Mouse (Mus musculus): ENCODE results near the gene Vasn. TPM values are rescaled to one million over a fixed set of nuclear protein-coding genes. Genes with fewer than 3 reads are reported as not detected.

The Vasn gene
- polyA plus RNA-seq, 1 experiment from 2014 or later, result 2.4 TPM

DNA sequence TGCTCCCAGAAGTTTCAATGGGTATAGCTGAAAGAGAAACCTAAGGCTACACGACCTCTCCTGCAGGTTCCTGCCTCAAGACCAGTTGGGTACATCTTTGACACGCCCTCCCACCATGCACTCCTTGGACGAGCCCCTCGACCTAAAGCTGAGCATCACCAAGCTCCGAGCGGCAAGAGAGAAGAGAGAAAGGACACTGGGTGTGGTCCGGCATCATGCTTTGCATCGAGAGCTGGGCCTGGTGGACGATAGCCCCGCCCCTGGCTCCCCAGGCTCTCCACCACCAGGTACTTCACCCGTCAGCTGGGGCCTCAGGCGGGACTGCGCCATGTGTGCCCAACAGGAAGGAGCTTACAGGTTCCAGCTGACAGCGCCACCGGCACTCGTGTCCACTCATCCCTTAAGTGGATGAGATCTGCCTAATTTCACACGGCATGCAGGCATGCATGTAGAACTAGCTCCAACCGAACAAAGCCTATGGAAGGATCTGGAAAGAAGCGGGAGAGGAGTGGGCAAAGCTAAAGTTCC, 31.1 kb upstream of the Vasn start:
- Histone ChIP-seq H3K4me2 (no peak overlapping the region), H3K9me3 (replicated peaks) (no peaks in the 10 kb centered on the region), H3K4me3 (replicated peaks) (no peak overlapping the region), H3K36me3 (replicated peaks) (0 out of 2 replicates have a peak, but pooled peaks cover 12% of the 10 kb centered on the region), H3K4me1 (replicated peaks) (peaks cover 32% of the 10 kb centered on the region), H3K9ac (no peak overlapping the region), H3K27me3 (no peaks in the 10 kb centered on the region), H3K27ac (replicated peaks) (no peak overlapping the region)
- WGBS (ENCODE audit: insufficient replicate concordance), result 74% methylated on average over 19 of the region's 19 CpGs
- ATAC-seq (ENCODE audit: insufficient read depth), result no peak

DNA sequence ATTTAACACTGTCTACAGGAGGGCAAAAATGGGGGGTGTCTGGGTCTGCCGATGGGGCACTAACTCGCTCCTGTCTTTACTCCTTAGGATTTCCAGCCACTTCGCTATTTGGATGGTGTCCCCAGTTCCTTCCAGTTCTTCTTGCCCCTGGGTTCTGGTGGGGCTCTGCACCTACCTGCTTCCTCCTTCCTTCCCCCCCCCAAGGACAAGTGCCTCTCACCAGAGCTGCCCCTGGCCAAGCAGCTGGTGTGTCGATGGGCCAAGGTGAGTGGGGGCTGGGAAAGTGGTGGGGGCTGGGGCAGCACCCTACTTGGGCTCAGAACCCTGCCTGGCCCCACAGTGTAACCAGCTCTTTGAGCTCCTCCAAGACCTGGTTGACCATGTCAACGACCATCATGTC, 28.5 kb upstream of the Vasn start:
- Histone ChIP-seq H3K27me3 (no peaks in the 10 kb centered on the region), H3K27ac (replicated peaks) (no peak overlapping the region), H3K4me2 (no peak overlapping the region), H3K4me3 (replicated peaks) (no peak overlapping the region), H3K4me1 (replicated peaks) (peaks cover 13% of the 10 kb centered on the region), H3K9me3 (replicated peaks) (no peaks in the 10 kb centered on the region), H3K9ac (no peak overlapping the region), H3K36me3 (replicated peaks) (peaks cover 26% of the 10 kb centered on the region)
- ATAC-seq (ENCODE audit: insufficient read depth), result no peak
- WGBS (ENCODE audit: insufficient replicate concordance), result 66% methylated on average over 5 of the region's 5 CpGs

DNA sequence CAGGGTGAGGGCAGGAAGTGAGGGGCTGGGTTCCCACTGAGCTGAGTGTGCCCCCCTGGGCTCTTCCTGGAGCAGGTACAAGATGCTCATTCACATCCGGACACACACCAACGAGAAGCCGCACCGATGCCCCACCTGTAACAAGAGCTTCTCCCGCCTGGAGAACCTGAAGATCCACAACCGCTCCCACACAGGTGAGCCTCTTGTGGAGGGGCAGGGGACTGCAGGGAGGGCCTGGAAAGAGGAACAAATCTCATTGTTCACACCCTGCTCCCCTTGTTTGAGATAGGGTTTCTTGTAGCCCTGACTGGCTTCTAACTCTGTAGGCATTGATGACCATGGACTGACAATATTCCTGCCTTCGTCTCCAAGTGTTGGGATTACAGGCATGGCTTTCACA, 28.1 kb upstream of the Vasn start:
- Histone ChIP-seq H3K9ac (no peak overlapping the region), H3K4me1 (replicated peaks) (peaks cover 8% of the 10 kb centered on the region), H3K27me3 (no peaks in the 10 kb centered on the region), H3K4me3 (replicated peaks) (no peak overlapping the region), H3K36me3 (replicated peaks) (peaks cover 29% of the 10 kb centered on the region), H3K4me2 (no peak overlapping the region), H3K9me3 (replicated peaks) (no peaks in the 10 kb centered on the region), H3K27ac (replicated peaks) (no peak overlapping the region)
- WGBS (ENCODE audit: insufficient replicate concordance), result 81% methylated on average over 7 of the region's 7 CpGs
- no peak for ATAC-seq (ENCODE audit: insufficient read depth)

DNA sequence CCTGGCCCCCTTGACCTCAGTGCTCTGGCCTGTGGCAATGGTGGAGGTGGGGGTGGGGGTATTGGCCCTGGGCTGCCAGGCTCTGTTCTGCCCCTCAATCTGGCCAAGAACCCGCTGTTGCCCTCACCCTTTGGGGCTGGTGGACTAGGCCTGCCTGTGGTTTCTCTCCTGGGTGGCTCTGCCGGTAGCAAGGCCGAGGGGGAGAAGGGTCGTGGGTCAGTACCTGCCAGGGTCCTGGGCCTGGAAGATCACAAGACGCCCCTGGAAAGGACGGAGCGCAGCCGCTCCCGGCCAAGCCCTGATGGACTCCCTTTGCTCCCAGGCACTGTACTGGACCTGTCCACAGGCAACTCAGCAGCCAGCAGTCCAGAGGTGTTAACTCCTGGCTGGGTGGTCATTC, 26.0 kb upstream of the Vasn start:
- WGBS (ENCODE audit: insufficient replicate concordance), result 80% methylated on average over 9 of the region's 9 CpGs
- no peaks in the 10 kb centered on the region for H3K9me3 ChIP-seq (replicated peaks)
- peaks cover 36% of the 10 kb centered on the region for H3K36me3 ChIP-seq (replicated peaks)
- 0 out of 2 replicates have a peak, but pooled peaks cover 4% of the 10 kb centered on the region for H3K4me1 ChIP-seq (replicated peaks)
- no peak for ATAC-seq (ENCODE audit: insufficient read depth)
- no peak overlapping the region for H3K9ac ChIP-seq
- H3K4me3 ChIP-seq (replicated peaks), result no peak overlapping the region
- H3K4me2 ChIP-seq, result no peak overlapping the region
- H3K27ac ChIP-seq (replicated peaks), result no peak overlapping the region
- H3K27me3 ChIP-seq, result no peaks in the 10 kb centered on the region

DNA sequence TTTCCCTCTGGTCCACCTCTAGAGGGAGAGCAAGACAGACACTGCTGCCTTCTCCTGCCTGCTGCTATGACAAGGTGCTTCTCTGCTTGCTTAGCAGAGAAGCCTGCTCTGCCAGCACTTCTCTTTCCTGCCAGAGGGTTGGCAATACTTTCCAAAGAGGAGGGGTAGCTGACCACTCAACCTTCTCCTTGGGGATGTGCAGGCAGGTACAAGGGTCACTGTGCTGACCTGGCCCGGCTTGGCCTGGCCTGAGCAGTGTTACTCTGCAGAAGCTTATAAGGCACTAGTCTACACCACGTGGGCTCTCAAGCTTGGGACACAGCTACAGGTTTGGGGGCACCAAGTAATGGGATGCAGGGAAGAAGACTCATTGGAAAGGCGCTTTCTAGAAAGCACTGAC, 25.1 kb upstream of the Vasn start:
- Histone ChIP-seq H3K9ac (no peak overlapping the region), H3K4me3 (replicated peaks) (no peak overlapping the region), H3K27me3 (no peaks in the 10 kb centered on the region), H3K27ac (replicated peaks) (no peak overlapping the region), H3K4me1 (replicated peaks) (0 out of 2 replicates have a peak, but pooled peaks cover 5% of the 10 kb centered on the region), H3K9me3 (replicated peaks) (no peaks in the 10 kb centered on the region), H3K4me2 (no peak overlapping the region), H3K36me3 (replicated peaks) (peaks cover 42% of the 10 kb centered on the region)
- 79% methylated on average over 3 of the region's 3 CpGs for WGBS (ENCODE audit: insufficient replicate concordance)
- no peak for ATAC-seq (ENCODE audit: insufficient read depth)

DNA sequence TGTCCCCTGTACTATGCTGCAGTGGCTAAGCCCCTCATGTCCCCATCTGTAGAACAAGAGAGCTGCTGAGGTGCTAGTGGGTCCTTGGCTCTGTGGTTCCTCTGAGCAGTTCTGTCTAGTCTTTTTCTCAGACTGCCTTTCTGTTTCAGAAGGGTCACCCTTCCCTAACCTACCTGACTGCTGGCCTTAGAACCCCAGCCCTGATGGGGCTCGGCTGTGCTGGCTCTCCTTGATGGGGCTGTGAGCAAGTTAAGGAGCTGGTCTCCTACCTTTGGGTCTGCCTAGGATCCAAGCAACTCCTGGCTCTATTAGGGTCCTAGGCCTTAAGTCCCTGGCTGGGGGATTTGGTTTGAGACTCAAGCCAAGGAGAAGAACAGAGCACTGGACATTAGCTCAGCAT, 24.4 kb upstream of the Vasn start:
- Histone ChIP-seq H3K9me3 (replicated peaks) (no peaks in the 10 kb centered on the region), H3K27me3 (no peaks in the 10 kb centered on the region), H3K4me3 (replicated peaks) (no peak overlapping the region), H3K36me3 (replicated peaks) (peaks cover 42% of the 10 kb centered on the region), H3K4me1 (replicated peaks) (peaks cover 8% of the 10 kb centered on the region; the same call in 1 of the 2 replicates), H3K4me2 (no peak overlapping the region), H3K9ac (no peak overlapping the region), H3K27ac (replicated peaks) (no peak overlapping the region)
- no peak for ATAC-seq (ENCODE audit: insufficient read depth)
- 73% methylated on average over 1 of the region's 1 CpGs for WGBS (ENCODE audit: insufficient replicate concordance)

DNA sequence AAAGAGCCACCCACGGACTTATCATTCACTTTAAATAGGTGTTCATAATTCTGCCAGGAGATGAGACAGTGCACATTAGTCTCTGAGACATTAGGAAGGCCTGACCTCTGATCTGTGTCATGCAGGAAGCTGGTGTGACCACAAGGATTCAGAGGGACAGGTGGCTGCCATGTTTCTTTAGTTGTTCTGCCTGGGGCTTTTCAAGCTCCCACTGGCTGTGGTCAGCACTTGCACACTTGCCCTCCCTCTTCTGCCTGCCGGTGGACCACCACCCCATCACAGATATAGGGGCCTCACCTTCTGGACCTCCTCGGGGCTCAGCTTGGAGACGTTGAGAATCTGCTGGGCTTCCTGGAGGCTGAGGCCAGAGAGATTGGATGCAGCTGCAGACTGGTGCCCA, 22.9 kb upstream of the Vasn start:
- H3K27me3 ChIP-seq, result no peaks in the 10 kb centered on the region
- H3K4me3 ChIP-seq (replicated peaks), result no peak overlapping the region
- H3K4me2 ChIP-seq, result no peak overlapping the region
- H3K36me3 ChIP-seq (replicated peaks), result peaks cover 33% of the 10 kb centered on the region
- H3K9me3 ChIP-seq (replicated peaks), result no peaks in the 10 kb centered on the region
- no peak overlapping the region for H3K9ac ChIP-seq
- 54% methylated on average over 4 of the region's 4 CpGs for WGBS (ENCODE audit: insufficient replicate concordance)
- H3K27ac ChIP-seq (replicated peaks), result no peak overlapping the region
- ATAC-seq (ENCODE audit: insufficient read depth), result no peak
- H3K4me1 ChIP-seq (replicated peaks), result peaks cover 14% of the 10 kb centered on the region

- WGBS (ENCODE audit: insufficient replicate concordance), result 14% methylated on average over 9 of the region's 9 CpGs
- Histone ChIP-seq H3K27me3 (no peaks in the 10 kb centered on the region), H3K36me3 (replicated peaks) (peaks cover 23% of the 10 kb centered on the region), H3K9me3 (replicated peaks) (no peaks in the 10 kb centered on the region), H3K4me2 (peak overlapping the region; percentile 77), H3K4me1 (replicated peaks) (peaks cover 40% of the 10 kb centered on the region), H3K27ac (replicated peaks) (peak overlapping the region; percentile 88), H3K4me3 (replicated peaks) (peak overlapping the region; percentile 77), H3K9ac (peak overlapping the region; percentile 81)
- ATAC-seq (ENCODE audit: insufficient read depth), result peak; percentile 56
Observed at GRCm38 (mm10) chr16:4624074-4624473, 15.7 kb upstream of the Vasn start.

- H3K9me3 ChIP-seq (replicated peaks), result no peaks in the 10 kb centered on the region
- H3K4me1 ChIP-seq (replicated peaks), result peaks cover 40% of the 10 kb centered on the region
- WGBS (ENCODE audit: insufficient replicate concordance), result under 1% methylated on average over 56 of the region's 56 CpGs
- peaks cover 26% of the 10 kb centered on the region for H3K36me3 ChIP-seq (replicated peaks)
- peak within 1 kb of the TSS; percentile 88 for H3K27ac ChIP-seq (replicated peaks)
- H3K4me2 ChIP-seq, result peak within 1 kb of the TSS; percentile 77
- H3K4me3 ChIP-seq (replicated peaks), result peak within 1 kb of the TSS; percentile 77
- H3K27me3 ChIP-seq, result no peaks in the 10 kb centered on the region
- peak; percentile 89 for ATAC-seq (ENCODE audit: insufficient read depth)
- peak within 1 kb of the TSS; percentile 81 for H3K9ac ChIP-seq
Observed at GRCm38 (mm10) chr16:4624481-4625110, 15.1 kb upstream of the Vasn start, which contains the start of gene Pam16. Gene Pam16 (minus strand): TSS chr16:4624988.

GRCm38 (mm10) chr16:4627105-4627504, 12.6 kb upstream of the Vasn start:
- Histone ChIP-seq H3K9ac (no peak overlapping the region), H3K4me2 (no peak overlapping the region), H3K27ac (replicated peaks) (no peak overlapping the region), H3K4me1 (replicated peaks) (peaks cover 31% of the 10 kb centered on the region), H3K36me3 (replicated peaks) (peaks cover 34% of the 10 kb centered on the region), H3K4me3 (replicated peaks) (no peak overlapping the region), H3K9me3 (replicated peaks) (no peaks in the 10 kb centered on the region), H3K27me3 (no peaks in the 10 kb centered on the region)
- 72% methylated on average over 6 of the region's 6 CpGs for WGBS (ENCODE audit: insufficient replicate concordance)
- ATAC-seq (ENCODE audit: insufficient read depth), result no peak

DNA sequence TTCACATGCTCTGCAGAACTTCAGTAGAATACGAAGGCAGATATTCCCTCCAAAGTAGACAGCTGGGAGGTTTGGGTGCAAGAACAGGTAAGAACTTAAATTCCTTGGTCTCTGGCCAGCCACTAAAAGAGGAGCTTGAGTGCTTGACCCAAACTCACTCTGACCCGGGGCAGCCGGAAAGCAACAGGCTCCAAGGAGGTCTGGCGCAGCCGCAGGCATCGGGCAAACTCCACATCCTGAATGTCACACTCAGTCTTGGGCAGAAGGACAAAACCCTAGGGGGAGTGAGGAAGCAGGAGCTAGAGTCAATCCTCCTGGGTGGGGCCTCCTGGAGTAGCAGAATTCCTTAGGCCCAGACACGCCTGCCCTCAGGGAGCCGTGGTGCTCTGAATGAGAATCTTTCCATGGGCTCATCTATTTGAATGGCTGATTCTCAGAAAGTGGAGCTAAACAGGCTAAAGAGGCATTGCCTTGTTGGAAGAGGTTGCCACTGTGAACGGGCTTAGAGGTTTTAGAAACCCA, 10.8 kb upstream of the Vasn start:
- no peak overlapping the region for H3K9ac ChIP-seq
- 84% methylated on average over 9 of the region's 9 CpGs for WGBS (ENCODE audit: insufficient replicate concordance)
- no peak overlapping the region for H3K4me3 ChIP-seq (replicated peaks)
- no peak overlapping the region for H3K4me2 ChIP-seq
- no peak overlapping the region for H3K27ac ChIP-seq (replicated peaks)
- ATAC-seq (ENCODE audit: insufficient read depth), result no peak
- peaks cover 44% of the 10 kb centered on the region for H3K36me3 ChIP-seq (replicated peaks)
- H3K9me3 ChIP-seq (replicated peaks), result no peaks in the 10 kb centered on the region
- H3K4me1 ChIP-seq (replicated peaks), result peaks cover 13% of the 10 kb centered on the region
- H3K27me3 ChIP-seq, result no peaks in the 10 kb centered on the region

All from liver, embryonic 15.5 days (tissue).